Mouse (Mus musculus) bone marrow, adult 2 months (tissue): ENCODE data around the gene Cdc14a.

ENCODE experiments used
- CTCF ChIP-seq: fragments of 200-500 bp; IDR thresholded peaks from 2 replicates; pipeline ENCODE4 v1.5.1; 2011; ENCODE audit warnings: low read length, control low read depth; ENCODE audit not compliant: control insufficient read depth, insufficient read depth
- POLR2A ChIP-seq: fragments of 200-500 bp; IDR thresholded peaks from 2 replicates; pipeline ENCODE4 v1.6.1; 2011; ENCODE audit warnings: low read depth, mild to moderate bottlenecking, control low read depth, low read length, borderline replicate concordance; ENCODE audit not compliant: control insufficient read depth

GRCm38 (mm10) chr3:116412954-116413724 lies 10.7 kb downstream of the Cdc14a start:
- TF ChIP-seq CTCF (no peak), POLR2A (no peak)
